Mouse (Mus musculus) heart, embryonic 15.5 days (tissue): ENCODE data around the gene Ros1. TPM values are rescaled to one million over a fixed set of nuclear protein-coding genes. Genes with fewer than 3 reads are reported as not detected.

Experiments
- ATAC-seq: fragments of 200-750 bp; cut with Nextera tagmentation; replicated peaks from 2 replicates; pipeline ENCODE4 v1.8.0; 2017; ENCODE audit warnings: low read depth, moderate TSS enrichment; ENCODE audit not compliant: insufficient number of reproducible peaks, insufficient read depth, low FRiP score
- H3K27ac ChIP-seq: fragments of 300-500 bp; sonication (generic); 2 replicates; pipeline ENCODE4 v1.5.1; 2015; ENCODE audit warnings: mild to moderate bottlenecking, inconsistent platforms
- H3K27me3 ChIP-seq: fragments of 300-500 bp; sonication (generic); 2 replicates; pipeline ENCODE4 v1.6.1; 2015; ENCODE audit warnings: inconsistent platforms
- H3K36me3 ChIP-seq: fragments of 300-500 bp; sonication (generic); 2 replicates; pipeline ENCODE4 v1.6.1; 2015; ENCODE audit warnings: mild to moderate bottlenecking, inconsistent platforms
- H3K4me1 ChIP-seq: fragments of 300-500 bp; sonication (generic); replicated peaks from 2 replicates; pipeline ENCODE4 v1.6.1; 2015; ENCODE audit warnings: inconsistent platforms
- H3K4me2 ChIP-seq: fragments of 300-500 bp; sonication (generic); 2 replicates; pipeline ENCODE4 v1.6.1; 2015; ENCODE audit warnings: inconsistent platforms, mild to moderate bottlenecking, moderate library complexity
- H3K4me3 ChIP-seq: fragments of 300-500 bp; sonication (generic); 2 replicates; pipeline ENCODE4 v1.5.1; 2015; ENCODE audit warnings: mild to moderate bottlenecking, inconsistent platforms
- H3K9ac ChIP-seq: fragments of 300-500 bp; sonication (generic); 2 replicates; pipeline ENCODE4 v1.6.1; 2015; ENCODE audit warnings: mild to moderate bottlenecking, inconsistent platforms
- H3K9me3 ChIP-seq: fragments of 300-500 bp; sonication (generic); replicated peaks from 2 replicates; pipeline ENCODE4 v1.6.1; 2016; ENCODE audit warnings: inconsistent platforms
- WGBS: fragments of 180-500 bp; shearing (Covaris S2); methylation state at CpG from one replicate; pipeline ENCODE4 v1.1.7; 2015; ENCODE audit warnings: mixed read lengths; 5-methylcytosine and 5-hydroxymethylcytosine counted together
- microRNA-seq: library from miRNA; unstranded; fragments of <30 nt; microRNA quantifications from one replicate; pipeline ENCODE4, GENCODE M21; 2016
- polyA plus RNA-seq: library from polyadenylated mRNA; unstranded; fragments of >200 nt; fragmentation: Nextera tagmentation; extraction: Ambion mirVana; gene quantifications from 2 replicates; pipeline ENCODE4 v1.2.1, GENCODE M21; 2015

The Ros1 gene
- polyA plus RNA-seq, 1 experiment from 2014 or later: not detected

GRCm38 (mm10) chr10:52021231-52021630, 173.8 kb downstream of the Ros1 start:
- no peak overlapping the region; the same call in 1 of the 2 replicates for H3K4me2 ChIP-seq
- H3K27me3 ChIP-seq: peaks cover 76% of the 10 kb centered on the region
- no peaks in the 10 kb centered on the region for H3K36me3 ChIP-seq
- no peak for ATAC-seq
- H3K27ac ChIP-seq: no peak overlapping the region
- no peak overlapping the region for H3K9ac ChIP-seq
- 0 out of 2 replicates have a peak overlapping the region, but pooled peaks have one; percentile 56 for H3K4me3 ChIP-seq
- no peaks in the 10 kb centered on the region for H3K9me3 ChIP-seq
- 5% methylated on average over 9 of the region's 9 CpGs for WGBS
- H3K4me1 ChIP-seq: peaks cover 15% of the 10 kb centered on the region

GRCm38 (mm10) chr10:52018471-52018870, 176.6 kb downstream of the Ros1 start:
- Histone ChIP-seq H3K36me3 (no peaks in the 10 kb centered on the region), H3K27me3 (peaks cover 48% of the 10 kb centered on the region), H3K9ac (no peak overlapping the region), H3K9me3 (no peaks in the 10 kb centered on the region), H3K4me2 (no peak overlapping the region), H3K4me1 (peaks cover 15% of the 10 kb centered on the region), H3K4me3 (no peak overlapping the region), H3K27ac (no peak overlapping the region)
- 76% methylated on average over 1 of the region's 1 CpGs for WGBS
- ATAC-seq: no peak

Small RNA genes within 50 kb of the gene (microRNA-seq; reads per million reads assigned to microRNA genes)
- gene Gm24084: not detected

Other genes starting within 250 kb of the Ros1 start
- 0.19 and 0.56 TPM in 2 replicates for gene Vgll2, start 172.7 kb downstream of the Ros1 start, polyA plus RNA-seq
- gene Dcbld1, start 38.4 kb upstream of the Ros1 start, polyA plus RNA-seq: 6.7 and 8.8 TPM in 2 replicates
- not detected in 2 replicates for gene Gm26741, start 163.5 kb upstream of the Ros1 start, polyA plus RNA-seq
- gene Gopc, start 186.9 kb upstream of the Ros1 start, polyA plus RNA-seq: 12.3 and 13.2 TPM in 2 replicates
- gene Nepn, start 193.7 kb upstream of the Ros1 start, polyA plus RNA-seq: not detected in 2 replicates
- 7.9 and 8.8 TPM in 2 replicates for gene Nus1, start 222.3 kb upstream of the Ros1 start, polyA plus RNA-seq